Mouse (Mus musculus): ENCODE results near the gene Zfp976. TPM values are rescaled to one million over a fixed set of nuclear protein-coding genes. Genes with fewer than 3 reads are reported as not detected.

The Zfp976 gene
- 29.7 TPM for polyA plus RNA-seq (2014; fragmentation: Illumina TruSeq; extraction: RNeasy Lipid Tissue Mini Kit (QIAGEN cat#74804); ENCODE audit: low read depth, low replicate concordance)

GRCm38 (mm10) chr7:42642152-42643115 is at the start of gene Zfp976:
Gene Zfp976, minus strand, starts transcription at chr7:42642588.

GRCm38 (mm10) chr7:42592413-42592812 is 50.0 kb downstream of the Zfp976 start, which contains the start of gene Zfp977:
Gene Zfp977, minus strand, starts transcription at chr7:42592547.

GRCm38 (mm10) chr7:42578488-42578887 is 63.9 kb downstream of the Zfp976 start, which contains the start of gene Gm21028:
Gene Gm21028, minus strand, starts transcription at chr7:42578588.

Other genes starting within 250 kb of the Zfp976 start
- not detected for gene 4933421I07Rik, start 194.5 kb downstream of the Zfp976 start, polyA plus RNA-seq (2014; fragmentation: Illumina TruSeq; extraction: RNeasy Lipid Tissue Mini Kit (QIAGEN cat#74804); ENCODE audit: low read depth, low replicate concordance)
- gene Zfp141, start 136.8 kb downstream of the Zfp976 start, polyA plus RNA-seq (2014; fragmentation: Illumina TruSeq; extraction: RNeasy Lipid Tissue Mini Kit (QIAGEN cat#74804); ENCODE audit: low read depth, low replicate concordance): 33.0 TPM
- gene Gm21028, start 64.0 kb downstream of the Zfp976 start, polyA plus RNA-seq (2014; fragmentation: Illumina TruSeq; extraction: RNeasy Lipid Tissue Mini Kit (QIAGEN cat#74804); ENCODE audit: low read depth, low replicate concordance): not detected
- gene Zfp977, start 50.0 kb downstream of the Zfp976 start, polyA plus RNA-seq (2014; fragmentation: Illumina TruSeq; extraction: RNeasy Lipid Tissue Mini Kit (QIAGEN cat#74804); ENCODE audit: low read depth, low replicate concordance): 6.8 TPM
- gene Zfp975, start 50.2 kb upstream of the Zfp976 start, polyA plus RNA-seq (2014; fragmentation: Illumina TruSeq; extraction: RNeasy Lipid Tissue Mini Kit (QIAGEN cat#74804); ENCODE audit: low read depth, low replicate concordance): 34.6 TPM
- not detected for gene Gm17067, start 84.4 kb upstream of the Zfp976 start, polyA plus RNA-seq (2014; fragmentation: Illumina TruSeq; extraction: RNeasy Lipid Tissue Mini Kit (QIAGEN cat#74804); ENCODE audit: low read depth, low replicate concordance)
- gene Vmn2r62, start 150.9 kb upstream of the Zfp976 start, polyA plus RNA-seq (2014; fragmentation: Illumina TruSeq; extraction: RNeasy Lipid Tissue Mini Kit (QIAGEN cat#74804); ENCODE audit: low read depth, low replicate concordance): not detected
- not detected for gene Gm2381, start 224.6 kb upstream of the Zfp976 start, polyA plus RNA-seq (2014; fragmentation: Illumina TruSeq; extraction: RNeasy Lipid Tissue Mini Kit (QIAGEN cat#74804); ENCODE audit: low read depth, low replicate concordance)

Data from sigmoid colon, adult 10 weeks (tissue).